Comparison of ENCODE assay signal across 11 mouse cellular contexts in genomic region chr1:178321730-178322357, GRCm38 (mm10). TPM values are rescaled to one million over a fixed set of nuclear protein-coding genes. Genes with fewer than 3 reads are reported as not detected.
DNase-seq lines count a peak whose midpoint lies in the region; ATAC-seq lines count a peak whose summit lies in the region.
"Had no signal": no experiment of that assay in that cellular context is flagged by ENCODE, and none has a peak within 500 bp of the region (broad histone marks: within the 10 kb centered on the region; RNA-seq: fewer than 3 reads in every experiment).

No protein-coding gene starts in this region.

- H3K27ac ChIP-seq in heart, embryonic 13.5 days (replicated peaks): peak overlapping the region; percentile 100
- no peak overlapping the region for H3K27ac ChIP-seq in midbrain, embryonic 10.5 days (replicated peaks)
- no peak overlapping the region for H3K27ac ChIP-seq in midbrain, embryonic 16.5 days (ENCODE audit: low read length)
- peak overlapping the region; percentile 100 for H3K27ac ChIP-seq in hindbrain, embryonic 15.5 days (replicated peaks)
- H3K27ac ChIP-seq in neural tube, embryonic 13.5 days (replicated peaks): peak overlapping the region; percentile 100

- H3K4me2 ChIP-seq in heart, embryonic 13.5 days: peak overlapping the region; percentile 88
- H3K4me2 ChIP-seq in midbrain, embryonic 16.5 days (ENCODE audit: low read length): no peak overlapping the region
- 0 out of 2 replicates have a peak overlapping the region, but pooled peaks have one; percentile 64 for H3K4me2 ChIP-seq in hindbrain, embryonic 15.5 days
- H3K4me2 ChIP-seq in neural tube, embryonic 13.5 days: peak overlapping the region; percentile 93

- H3K36me3 ChIP-seq in heart, embryonic 13.5 days: peaks cover 62% of the 10 kb centered on the region
- peaks cover 68% of the 10 kb centered on the region for H3K36me3 ChIP-seq in midbrain, embryonic 10.5 days
- H3K36me3 ChIP-seq in midbrain, embryonic 16.5 days (ENCODE audit: control insufficient read depth, insufficient read depth, low read length): peaks cover 20% of the 10 kb centered on the region; the same call in 1 of the 2 replicates
- H3K36me3 ChIP-seq in hindbrain, embryonic 15.5 days: peaks cover 35% of the 10 kb centered on the region
- peaks cover 57% of the 10 kb centered on the region for H3K36me3 ChIP-seq in neural tube, embryonic 13.5 days

- WGBS in heart, embryonic 13.5 days: 69% methylated on average over 4 of the region's 4 CpGs
- 82% methylated on average over 4 of the region's 4 CpGs for WGBS in midbrain, embryonic 10.5 days
- WGBS in midbrain, embryonic 16.5 days: 56% methylated on average over 4 of the region's 4 CpGs
- WGBS in hindbrain, embryonic 15.5 days: 61% methylated on average over 4 of the region's 4 CpGs
- 61% methylated on average over 4 of the region's 4 CpGs for WGBS in neural tube, embryonic 13.5 days

- no peaks in the 10 kb centered on the region for H3K27me3 ChIP-seq in heart, embryonic 13.5 days (replicated peaks)
- H3K27me3 ChIP-seq in midbrain, embryonic 10.5 days (ENCODE audit: low read depth, poor library complexity, severe bottlenecking): no peaks in the 10 kb centered on the region
- H3K27me3 ChIP-seq in midbrain, embryonic 16.5 days (ENCODE audit: control insufficient read depth, insufficient read depth, low read depth, low read length): no peaks in the 10 kb centered on the region
- H3K27me3 ChIP-seq in hindbrain, embryonic 15.5 days: no peaks in the 10 kb centered on the region
- no peaks in the 10 kb centered on the region for H3K27me3 ChIP-seq in neural tube, embryonic 13.5 days
- H3K27me3 ChIP-seq: stomach, embryonic 15.5 days had no signal

- peaks cover 39% of the 10 kb centered on the region for H3K4me1 ChIP-seq in heart, embryonic 13.5 days
- peaks cover 30% of the 10 kb centered on the region for H3K4me1 ChIP-seq in midbrain, embryonic 10.5 days
- peaks cover 27% of the 10 kb centered on the region for H3K4me1 ChIP-seq in midbrain, embryonic 16.5 days (ENCODE audit: control insufficient read depth, insufficient read depth, low read length)
- H3K4me1 ChIP-seq in hindbrain, embryonic 15.5 days (replicated peaks): peaks cover 27% of the 10 kb centered on the region
- H3K4me1 ChIP-seq in neural tube, embryonic 13.5 days (replicated peaks): peaks cover 37% of the 10 kb centered on the region

- peak overlapping the region; percentile 96 for H3K9ac ChIP-seq in heart, embryonic 13.5 days
- H3K9ac ChIP-seq in midbrain, embryonic 16.5 days (ENCODE audit: low read depth, low read length): no peak overlapping the region
- no peak overlapping the region for H3K9ac ChIP-seq in hindbrain, embryonic 15.5 days
- H3K9ac ChIP-seq in neural tube, embryonic 13.5 days: 0 out of 2 replicates have a peak overlapping the region, but pooled peaks have one; percentile 91
- H3K9ac ChIP-seq: stomach, embryonic 15.5 days had no signal

- no peaks in the 10 kb centered on the region for H3K9me3 ChIP-seq in heart, embryonic 13.5 days
- H3K9me3 ChIP-seq in midbrain, embryonic 10.5 days (replicated peaks): no peaks in the 10 kb centered on the region
- no peaks in the 10 kb centered on the region for H3K9me3 ChIP-seq in midbrain, embryonic 16.5 days (replicated peaks; ENCODE audit: control insufficient read depth, low read length, poor library complexity, severe bottlenecking)
- no peaks in the 10 kb centered on the region for H3K9me3 ChIP-seq in hindbrain, embryonic 15.5 days
- H3K9me3 ChIP-seq in neural tube, embryonic 13.5 days: no peaks in the 10 kb centered on the region
- H3K9me3 ChIP-seq: stomach, embryonic 15.5 days had no signal

- H3K4me3 ChIP-seq in heart, embryonic 13.5 days: no peak overlapping the region
- H3K4me3 ChIP-seq in midbrain, embryonic 10.5 days: 0 out of 2 replicates have a peak overlapping the region, but pooled peaks have one; percentile 69
- H3K4me3 ChIP-seq in midbrain, embryonic 16.5 days (ENCODE audit: low read depth, low read length): no peak overlapping the region
- no peak overlapping the region for H3K4me3 ChIP-seq in hindbrain, embryonic 15.5 days
- H3K4me3 ChIP-seq in neural tube, embryonic 13.5 days: 0 out of 2 replicates have a peak overlapping the region, but pooled peaks have one; percentile 69
- H3K4me3 ChIP-seq: stomach, embryonic 15.5 days had no signal

- ATAC-seq in heart, embryonic 13.5 days (ENCODE audit: extremely low read depth, insufficient number of reproducible peaks, low FRiP score, low TSS enrichment): no peak
- no peak for ATAC-seq in midbrain, embryonic 16.5 days
- no peak for ATAC-seq in hindbrain, embryonic 15.5 days (ENCODE audit: low FRiP score, low read depth)
- ATAC-seq in neural tube, embryonic 13.5 days (ENCODE audit: low read depth): no peak

- DNase-seq in heart, postnatal 14 days: no peak
- peak; percentile 10 for DNase-seq in midbrain, embryonic 10.5 days (ENCODE audit: low spot score)
- DNase-seq in left cerebral cortex, adult 11 months (ENCODE audit: low spot score): no peak
- DNase-seq in adrenal gland, adult (ENCODE audit: inconsistent age in 2 of 2, low spot score in 1 of 2): no peak
- DNase-seq: kidney, adult 18-20 months; right cerebral cortex, postnatal 14 days had no signal

- intact Hi-C loops in heart, postnatal 14 days (cut with DNase I): no loop called here

RNA-seq across cellular contexts. Expression of gene Cox20, which starts 2.9 kb away (rescaled TPM):
- polyA plus RNA-seq in heart, embryonic 13.5 days (2015; fragmentation: Nextera tagmentation; extraction: Ambion mirVana): 197 and 213 TPM in 2 replicates
- total RNA-seq in heart, postnatal 14 days (2021): 100 to 1,000 TPM; 111 to 119 TPM
- polyA plus RNA-seq in midbrain, embryonic 10.5 days (2016; fragmentation: Nextera tagmentation; extraction: Ambion mirVana): 96.1 and 103 TPM in 2 replicates
- polyA plus RNA-seq in midbrain, embryonic 16.5 days (2015; fragmentation: Nextera tagmentation; extraction: Ambion mirVana): 100 and 120 TPM in 2 replicates
- polyA plus RNA-seq in hindbrain, embryonic 15.5 days (2015; fragmentation: Nextera tagmentation; extraction: Ambion mirVana): 110 and 131 TPM in 2 replicates
- polyA plus RNA-seq in neural tube, embryonic 13.5 days (2015; fragmentation: Nextera tagmentation; extraction: Ambion mirVana): 133 and 138 TPM in 2 replicates

RNA-seq across cellular contexts. Expression of gene Hnrnpu, which starts 15.8 kb away (rescaled TPM):
- 196 and 202 TPM in 2 replicates for polyA plus RNA-seq in heart, embryonic 13.5 days (2015; fragmentation: Nextera tagmentation; extraction: Ambion mirVana)
- total RNA-seq in heart, postnatal 14 days (2021): 100 to 1,000 TPM; 212 to 218 TPM
- polyA plus RNA-seq in midbrain, embryonic 10.5 days (2016; fragmentation: Nextera tagmentation; extraction: Ambion mirVana): 440 and 471 TPM in 2 replicates
- 178 and 206 TPM in 2 replicates for polyA plus RNA-seq in midbrain, embryonic 16.5 days (2015; fragmentation: Nextera tagmentation; extraction: Ambion mirVana)
- polyA plus RNA-seq in hindbrain, embryonic 15.5 days (2015; fragmentation: Nextera tagmentation; extraction: Ambion mirVana): 278 and 287 TPM in 2 replicates
- polyA plus RNA-seq in neural tube, embryonic 13.5 days (2015; fragmentation: Nextera tagmentation; extraction: Ambion mirVana): 295 and 366 TPM in 2 replicates

Comparison
In these comparisons a context has a peak if more than half of its experiments do, and no peak if none do; other contexts are left out.
1. H3K4me3 ChIP-seq: peak in midbrain, embryonic 10.5 days (single experiment) and neural tube, embryonic 13.5 days (single experiment); none in heart, embryonic 13.5 days (single experiment), midbrain, embryonic 16.5 days (single experiment) and hindbrain, embryonic 15.5 days (single experiment).
2. H3K27ac ChIP-seq: peak in heart, embryonic 13.5 days (single experiment), hindbrain, embryonic 15.5 days (single experiment) and neural tube, embryonic 13.5 days (single experiment); none in midbrain, embryonic 10.5 days (single experiment) and midbrain, embryonic 16.5 days (single experiment).
3. H3K9ac ChIP-seq: peak in heart, embryonic 13.5 days (single experiment) and neural tube, embryonic 13.5 days (single experiment); none in midbrain, embryonic 16.5 days (single experiment) and hindbrain, embryonic 15.5 days (single experiment).